Mouse (Mus musculus) adrenal gland, adult 8-10 months (tissue): ENCODE data around the gene Pax3. TPM values are rescaled to one million over a fixed set of nuclear protein-coding genes. Genes with fewer than 3 reads are reported as not detected.

Source experiments
- DNase-seq: peaks from one replicate; pipeline ENCODE4 v3.0.0; 2022
- total RNA-seq, 4 experiments: library from RNA; stranded (reverse); gene quantifications; 2 replicates each; pipeline ENCODE4 v1.2.4; 2022

Pax3 gene
- total RNA-seq, 4 experiments from 2014 or later, result not detected

DNA sequence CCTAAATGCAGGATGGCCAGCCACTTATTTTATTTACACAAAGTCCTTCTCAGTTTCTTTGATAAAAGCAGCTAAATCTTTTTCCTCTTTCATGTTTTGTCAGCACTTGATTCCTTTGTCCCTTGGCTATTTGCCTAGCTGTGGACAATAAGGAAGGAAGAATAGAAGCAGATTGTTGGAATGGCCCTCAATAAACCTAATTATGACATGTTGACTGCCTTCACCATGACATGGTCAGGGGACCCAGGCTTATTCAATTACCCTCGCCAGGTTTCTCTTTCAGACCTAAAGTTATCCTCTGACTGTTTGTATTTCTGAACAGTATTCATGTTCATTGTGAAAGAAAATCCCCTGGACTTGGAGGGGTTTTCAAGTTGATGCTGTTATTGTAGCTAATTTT lies 25.3 kb downstream of the Pax3 start:
- DNase-seq, result no peak

DNA sequence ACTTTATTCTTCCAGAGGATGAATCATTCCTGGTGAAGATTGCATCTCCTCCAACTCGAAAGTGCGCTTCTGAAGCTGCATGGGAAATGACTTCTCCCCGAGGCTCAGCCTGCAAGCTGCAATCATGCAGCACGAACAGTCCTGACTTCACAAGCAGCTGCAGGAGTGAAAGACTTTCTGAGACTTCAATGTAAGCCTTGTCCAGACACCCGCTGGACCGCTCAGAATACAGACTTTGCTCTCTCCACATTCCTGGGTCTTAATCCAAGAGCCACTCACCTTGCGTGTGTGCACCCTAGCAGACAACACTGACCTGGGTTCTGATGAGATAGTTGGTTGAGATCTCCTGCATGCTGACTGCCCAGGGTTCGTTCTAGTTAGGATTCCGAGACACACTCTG lies 26.2 kb downstream of the Pax3 start:
- DNase-seq, result no peak

DNA sequence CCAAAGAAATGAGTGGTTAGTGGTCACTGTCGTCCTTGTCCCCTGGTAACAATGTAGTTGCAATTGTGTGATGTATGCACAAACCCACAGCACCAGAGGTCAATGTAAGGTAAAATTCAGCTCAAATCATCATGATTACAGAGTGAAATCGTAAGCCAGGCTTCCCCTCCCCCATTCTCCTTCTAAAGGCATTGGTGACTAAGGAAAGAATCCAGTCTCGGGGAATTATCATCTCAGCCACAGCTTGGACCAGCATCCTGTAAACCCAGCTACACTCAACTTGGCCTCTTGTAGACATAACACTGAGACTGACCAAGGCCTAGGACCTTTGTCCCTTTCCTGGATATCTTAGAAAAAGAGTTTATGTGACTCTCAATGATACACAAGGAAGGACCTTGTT lies 28.1 kb downstream of the Pax3 start:
- no peak for DNase-seq

DNA sequence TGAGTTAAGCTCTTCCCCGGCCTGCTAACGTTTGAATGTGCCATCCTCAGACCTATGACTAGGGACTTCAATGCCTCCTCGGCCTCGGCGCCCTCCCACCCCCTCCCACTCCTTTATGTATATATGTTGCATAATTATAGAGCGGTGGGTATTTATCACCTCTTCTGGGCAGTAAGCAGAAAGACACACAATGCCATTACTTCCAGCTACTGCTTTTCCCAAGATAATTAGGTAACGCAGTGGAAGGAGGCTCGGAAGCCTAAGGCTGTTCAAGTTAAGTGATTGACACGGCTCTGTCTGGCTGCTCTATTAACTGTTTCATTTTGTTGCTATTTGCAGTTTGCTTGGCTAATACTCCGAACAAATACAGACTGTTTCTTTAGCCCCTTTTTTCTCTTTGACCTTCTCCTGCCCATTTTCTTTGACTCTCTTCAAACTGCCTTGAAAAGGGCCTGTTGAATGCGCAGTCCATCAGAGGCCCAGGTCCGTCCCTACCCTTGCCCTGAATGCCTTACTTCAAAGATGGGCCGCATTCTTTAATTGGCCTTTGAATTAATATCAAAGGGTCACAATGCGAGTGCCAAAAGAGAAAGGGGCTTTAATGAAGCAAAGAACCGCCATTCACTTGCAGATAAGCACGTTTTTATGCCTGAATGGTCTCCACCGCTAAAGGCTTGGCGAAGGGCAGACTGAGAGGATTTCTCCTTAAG lies 29.2 kb downstream of the Pax3 start:
- no peak for DNase-seq

DNA sequence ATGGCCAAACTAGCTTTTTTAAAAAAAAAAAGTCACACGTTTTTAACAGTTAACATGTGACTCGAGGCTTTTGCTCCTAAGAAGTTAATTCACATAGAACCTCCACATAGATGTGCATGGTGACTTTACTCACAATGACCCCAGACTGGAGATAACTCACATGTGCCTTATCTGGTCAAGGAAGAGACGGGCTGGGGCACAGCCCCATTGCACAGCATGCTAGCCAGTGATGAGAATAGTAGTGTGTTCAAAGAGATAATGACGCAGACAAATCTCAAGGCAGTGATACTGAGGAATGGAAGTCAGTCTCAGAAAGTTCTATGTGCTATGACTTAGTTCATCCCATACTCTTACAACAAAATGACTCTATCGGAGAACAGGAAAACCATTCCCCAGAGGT lies 35.2 kb downstream of the Pax3 start:
- no peak for DNase-seq

DNA sequence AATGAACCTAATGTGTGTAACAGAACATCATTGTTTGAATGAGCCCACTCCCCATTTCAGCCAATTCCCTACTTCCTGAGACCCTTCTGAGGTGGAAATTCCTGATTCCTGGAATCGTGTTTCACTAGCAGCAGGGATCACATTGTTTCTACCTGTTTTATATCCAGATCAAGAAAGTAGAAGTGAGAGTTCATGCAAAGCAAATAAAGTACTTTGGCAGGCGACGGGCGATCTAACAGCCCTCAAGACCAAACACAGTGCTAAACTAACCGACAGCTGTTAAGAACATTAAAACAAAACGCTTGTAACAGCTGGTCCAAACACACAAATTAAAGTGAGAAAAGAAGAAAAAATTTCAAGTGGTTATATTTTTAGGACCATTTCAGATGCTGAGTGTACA lies 39.0 kb downstream of the Pax3 start:
- DNase-seq, result no peak

DNA sequence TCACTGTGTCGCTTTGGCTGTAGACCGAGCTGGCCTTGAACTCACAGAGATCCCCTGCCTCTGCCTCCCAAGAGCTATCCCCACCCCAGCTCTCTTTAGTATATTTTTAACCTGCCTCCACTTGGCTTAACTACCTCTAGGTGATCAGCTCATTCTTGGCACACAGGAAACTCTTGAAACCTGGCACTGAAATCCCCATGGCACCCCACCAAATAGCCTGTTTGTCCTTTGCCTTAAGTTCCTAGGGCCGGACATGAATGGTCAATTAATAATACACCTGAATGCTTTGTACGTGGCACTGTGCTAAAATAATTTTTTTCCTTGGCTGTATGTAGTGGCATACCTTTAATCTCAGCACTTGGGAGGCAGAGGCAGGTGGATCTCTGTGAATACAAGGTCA lies 41.1 kb downstream of the Pax3 start:
- no peak for DNase-seq

DNA sequence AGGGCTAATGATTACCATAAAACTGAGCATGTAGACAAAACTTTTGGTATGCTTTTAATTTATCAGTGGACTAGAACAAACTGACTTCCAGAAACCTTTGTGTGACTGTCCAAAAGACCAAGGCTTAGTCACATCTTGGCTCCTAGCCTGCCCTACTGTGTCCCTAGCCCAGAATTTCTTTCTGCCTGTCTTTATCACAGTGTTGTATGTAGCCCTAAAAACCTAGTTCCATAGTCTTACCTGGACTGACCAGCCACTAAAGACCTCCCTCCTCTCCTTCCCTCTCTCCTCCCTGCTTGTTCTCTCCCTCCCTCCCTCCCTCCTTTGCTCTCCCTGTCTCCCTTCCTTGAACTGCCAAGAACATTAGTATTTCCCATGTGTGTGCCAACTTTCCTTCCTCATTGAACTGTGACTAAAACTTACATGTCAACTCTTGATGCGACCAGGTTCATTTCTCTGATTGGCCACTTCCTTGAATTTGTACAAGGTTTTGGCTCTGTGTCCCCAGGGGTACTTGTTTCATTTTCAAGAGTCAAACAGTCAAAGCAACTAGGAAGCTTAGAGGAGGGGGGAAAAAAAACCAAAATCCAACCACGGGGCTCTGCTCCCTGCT lies 48.8 kb downstream of the Pax3 start:
- no peak for DNase-seq

DNA sequence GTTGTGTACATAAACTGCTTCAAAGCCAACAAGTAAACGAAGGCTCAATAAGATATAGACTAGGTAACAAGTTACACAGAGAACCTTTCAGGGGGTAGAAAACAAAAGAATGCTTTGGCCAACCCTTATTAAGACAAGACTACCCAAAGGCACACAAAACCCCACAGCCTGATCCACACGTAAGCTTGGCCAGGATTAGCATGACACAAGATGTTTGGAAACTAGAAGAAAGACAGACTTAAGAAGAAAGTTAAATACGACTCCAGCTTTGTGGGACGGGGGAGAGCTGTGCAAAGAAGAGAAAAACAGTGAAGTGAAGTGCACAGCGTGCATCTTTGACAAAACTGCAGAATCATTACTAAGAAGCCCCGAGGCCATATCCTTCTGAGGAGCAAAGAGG lies 53.5 kb downstream of the Pax3 start:
- DNase-seq, result no peak

DNA sequence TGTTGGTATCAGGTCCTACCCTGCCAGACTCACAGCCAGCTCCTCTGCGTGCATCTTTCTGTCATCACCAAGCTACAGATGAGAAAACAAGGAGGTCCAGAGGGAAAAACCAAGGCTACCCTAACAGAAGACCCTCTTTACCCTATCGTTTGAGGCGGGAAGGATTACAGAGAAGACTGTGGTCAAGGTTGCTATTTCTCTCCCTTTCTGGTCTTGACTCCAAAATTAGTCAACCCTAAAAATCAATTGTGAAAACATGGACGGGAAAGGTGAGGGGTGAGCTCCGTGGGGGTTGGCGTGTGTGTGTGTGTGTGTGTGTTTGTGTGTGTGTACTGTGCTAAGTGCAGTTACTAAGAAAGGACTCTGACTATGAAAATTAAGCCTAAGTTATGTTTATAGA lies 54.0 kb downstream of the Pax3 start:
- no peak for DNase-seq

DNA sequence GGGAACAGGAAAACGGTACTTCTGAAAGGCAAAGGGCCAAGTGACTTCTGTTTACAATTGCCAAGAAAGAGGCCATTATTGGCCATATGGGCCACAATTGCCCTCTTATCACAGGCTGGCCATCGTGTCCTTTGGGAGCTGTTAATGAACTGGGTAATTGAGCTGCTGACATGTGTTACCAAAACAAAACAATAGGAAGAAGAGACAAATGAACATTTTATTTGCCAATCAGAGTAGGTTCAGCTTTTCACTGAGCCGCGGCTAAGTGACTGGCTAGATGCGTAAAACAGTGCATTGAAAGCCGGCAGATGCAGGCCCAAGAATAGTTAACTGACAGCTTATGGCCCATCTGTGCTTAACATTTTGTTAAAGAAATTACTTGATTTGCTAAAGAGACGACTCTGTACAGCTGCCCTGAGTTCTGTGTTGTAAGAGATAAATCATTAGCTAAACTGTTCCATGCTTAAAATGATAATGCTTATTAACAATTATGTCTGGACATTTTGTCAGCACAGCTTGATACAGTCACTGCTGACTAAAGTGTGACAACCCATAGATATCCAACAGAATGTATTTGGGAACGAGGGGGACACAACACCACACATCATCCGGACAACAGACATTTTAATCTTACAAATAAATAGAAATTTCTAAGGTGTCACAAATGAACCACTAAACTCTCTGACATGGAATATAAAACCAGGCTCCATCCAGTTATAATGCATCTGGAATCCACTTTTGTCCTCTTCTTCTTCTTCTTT lies 55.0 kb downstream of the Pax3 start:
- no peak for DNase-seq

DNA sequence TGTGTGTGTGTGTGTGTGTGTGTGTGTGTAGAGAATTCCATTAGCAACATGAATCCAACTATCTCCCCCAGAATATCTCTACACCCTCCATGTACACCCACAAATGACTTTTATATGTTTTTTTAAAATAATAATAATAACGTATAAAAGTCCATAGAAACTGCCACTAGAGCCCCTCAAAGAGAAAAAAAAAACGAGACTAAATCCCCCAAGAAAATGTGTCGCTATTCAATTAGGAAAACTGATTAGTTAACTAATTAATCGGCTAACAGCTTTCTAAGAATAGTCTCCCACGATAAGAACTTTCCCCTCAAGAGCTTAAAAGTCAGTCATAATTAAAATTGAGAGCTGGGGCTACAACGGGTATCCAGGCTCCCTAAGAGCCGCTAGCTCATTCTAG lies 55.6 kb downstream of the Pax3 start:
- no peak for DNase-seq

DNA sequence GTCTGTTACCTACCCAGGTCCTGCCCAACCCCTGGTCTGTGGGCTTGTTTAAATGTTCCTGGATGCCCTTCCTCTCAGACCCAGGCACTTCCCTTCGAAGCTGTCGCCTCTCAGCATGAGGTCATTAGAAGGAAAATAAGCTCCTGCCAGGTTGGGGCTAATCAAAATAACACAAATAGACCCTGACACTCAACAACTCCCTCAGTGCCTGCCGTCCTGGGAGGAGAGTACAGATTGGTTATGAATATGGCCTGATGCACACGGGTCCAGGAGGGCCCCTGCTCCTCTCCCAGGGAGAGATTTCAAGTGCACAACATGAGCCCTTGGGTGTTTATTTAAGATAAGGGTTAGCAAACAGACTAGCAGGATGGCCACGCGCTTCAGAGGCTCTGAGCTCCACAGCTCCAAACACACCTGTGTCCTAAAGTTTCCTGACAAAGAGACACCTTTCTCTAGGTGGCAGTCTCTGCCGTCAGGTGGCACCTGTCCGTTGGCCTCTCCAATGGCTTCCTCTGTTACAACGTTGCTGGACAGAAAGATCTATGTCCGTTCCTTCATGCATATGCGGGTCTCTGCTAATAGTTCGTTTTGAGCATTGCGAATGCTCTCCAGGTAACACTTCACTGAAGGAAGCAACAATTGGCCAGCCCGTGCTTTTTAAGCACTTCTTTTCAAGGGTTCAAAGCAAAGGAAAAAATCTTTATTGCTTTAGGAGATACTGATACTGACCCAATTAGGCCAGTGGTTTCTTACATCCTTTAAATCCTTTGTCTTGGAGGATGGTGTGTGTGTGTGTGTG lies 56.2 kb downstream of the Pax3 start:
- no peak for DNase-seq

DNA sequence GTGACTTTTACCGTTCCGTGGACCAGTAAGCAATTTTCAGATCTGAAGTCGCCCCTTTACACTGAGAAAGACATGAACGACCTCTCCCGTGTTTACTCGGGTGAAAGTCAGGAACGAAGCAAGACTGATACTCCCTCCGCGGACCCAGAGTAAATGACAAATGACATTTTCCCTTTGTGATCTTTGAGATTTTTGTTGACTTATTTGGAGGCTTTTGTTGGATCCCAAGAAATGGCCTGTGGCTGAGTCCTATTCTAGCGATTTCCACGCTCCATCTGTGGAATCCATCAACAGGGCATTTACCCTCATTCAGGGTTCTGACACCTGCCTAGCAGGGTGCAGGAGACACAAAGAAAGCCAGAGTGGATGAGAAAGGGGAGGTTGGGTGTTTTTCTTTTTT lies 57.6 kb downstream of the Pax3 start:
- DNase-seq, result no peak

DNA sequence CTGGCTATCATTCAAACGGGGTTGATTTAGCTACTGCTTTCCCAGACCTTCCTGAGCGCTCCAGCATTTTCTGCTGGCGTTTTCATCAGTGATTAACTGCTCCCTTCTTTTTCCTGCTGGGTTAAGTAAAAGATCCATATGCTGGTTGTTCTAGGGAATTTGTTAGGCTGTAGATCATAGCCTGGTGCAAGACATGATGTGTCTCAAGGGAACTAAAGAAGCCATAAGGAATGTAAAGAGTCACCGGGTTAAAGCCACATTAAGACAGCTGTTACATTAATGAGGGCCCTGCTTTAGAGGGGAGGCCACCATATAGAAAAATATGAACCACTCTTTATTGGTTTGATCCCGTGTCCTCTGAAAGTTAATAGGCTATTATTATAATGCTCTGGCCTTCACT lies 67.7 kb downstream of the Pax3 start:
- no peak for DNase-seq

DNA sequence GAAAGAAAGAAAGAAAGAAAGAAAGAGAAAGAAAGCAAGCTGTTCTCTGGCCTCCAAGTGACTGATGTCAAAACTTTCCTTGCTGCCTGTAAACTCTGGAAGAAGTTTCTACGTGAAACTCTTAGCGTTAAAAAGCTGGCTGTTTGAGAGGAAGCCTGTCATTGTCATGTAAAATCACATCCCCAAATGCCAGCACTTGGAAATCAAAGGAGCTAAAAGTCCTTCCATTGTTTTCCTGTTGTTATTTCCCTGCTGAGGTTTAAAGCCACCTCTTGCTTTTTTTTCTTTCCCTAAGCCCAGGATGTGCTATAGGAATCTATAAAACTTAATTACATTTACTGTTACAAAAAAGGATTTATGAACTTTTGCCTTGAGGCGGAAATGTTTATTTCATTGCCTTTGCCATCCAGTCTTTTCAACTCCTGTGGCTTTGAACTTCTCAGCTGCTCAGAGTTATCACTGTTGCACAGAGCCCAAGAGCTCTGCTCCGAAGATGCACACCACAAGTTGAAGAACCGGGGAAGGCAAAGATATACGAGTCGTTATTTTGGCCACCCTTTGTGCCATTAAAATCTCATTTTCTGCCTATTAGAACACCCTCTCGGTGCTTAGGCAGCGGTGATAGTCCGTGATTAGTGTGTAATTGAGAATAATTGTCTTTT lies 76.9 kb downstream of the Pax3 start:
- no peak for DNase-seq

DNA sequence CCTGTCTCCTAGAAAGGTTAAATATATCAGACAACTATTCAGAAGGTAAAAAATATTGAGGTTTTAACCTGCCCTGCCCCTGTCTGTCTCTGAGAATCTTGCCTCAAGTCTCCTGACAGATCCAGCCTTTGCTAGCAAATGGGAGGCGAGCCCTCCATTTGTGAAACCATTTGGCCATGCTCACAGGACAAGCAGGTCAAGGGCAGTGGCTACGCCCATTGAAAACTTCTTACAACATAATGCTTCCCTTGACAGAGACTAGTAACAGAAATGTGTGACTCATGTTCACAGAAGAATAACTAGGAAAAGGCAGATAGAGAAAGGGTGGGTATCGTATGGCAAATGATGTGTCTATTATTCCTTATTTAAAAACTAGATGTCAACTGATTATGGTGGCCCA lies 80.9 kb downstream of the Pax3 start:
- DNase-seq, result peak; percentile 32

DNA sequence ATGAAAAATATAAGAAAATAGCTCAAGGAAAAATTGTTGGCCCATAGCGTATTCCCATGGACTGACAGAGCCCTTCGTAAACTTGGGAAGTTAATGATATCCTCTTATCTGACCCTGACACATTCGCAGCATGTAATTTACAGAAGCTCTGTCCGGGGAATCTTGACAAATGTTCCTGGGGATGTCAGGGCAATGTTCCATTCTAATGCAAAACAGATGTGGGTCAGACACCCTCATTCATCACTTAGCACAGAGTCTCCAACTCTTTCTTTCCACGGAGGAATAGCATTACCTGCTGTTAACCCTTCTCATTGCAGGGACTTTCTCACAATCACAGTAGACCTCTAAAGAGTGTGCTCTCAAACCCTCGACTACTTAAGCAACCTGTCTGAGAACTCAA lies 86.6 kb downstream of the Pax3 start:
- DNase-seq, result no peak

DNA sequence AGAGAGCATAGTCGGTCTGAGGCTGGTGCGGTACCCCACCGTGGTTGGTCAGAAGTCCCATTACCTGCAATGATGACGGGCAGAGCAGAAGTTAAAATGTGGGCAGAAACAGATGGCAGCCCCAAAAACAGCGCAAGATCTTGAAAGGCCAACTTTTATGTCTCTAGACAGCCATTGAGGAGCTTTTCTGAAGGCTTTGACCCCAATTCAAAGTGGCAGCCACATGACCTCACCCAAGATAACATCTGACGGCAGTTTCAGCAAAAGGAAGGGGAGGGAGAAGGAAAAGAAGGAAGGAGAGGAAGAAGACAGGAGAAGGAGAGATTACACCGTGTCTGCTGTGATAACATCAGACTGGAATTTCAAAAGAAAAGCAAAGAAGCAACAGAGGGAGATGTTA lies 93.4 kb downstream of the Pax3 start:
- no peak for DNase-seq

DNA sequence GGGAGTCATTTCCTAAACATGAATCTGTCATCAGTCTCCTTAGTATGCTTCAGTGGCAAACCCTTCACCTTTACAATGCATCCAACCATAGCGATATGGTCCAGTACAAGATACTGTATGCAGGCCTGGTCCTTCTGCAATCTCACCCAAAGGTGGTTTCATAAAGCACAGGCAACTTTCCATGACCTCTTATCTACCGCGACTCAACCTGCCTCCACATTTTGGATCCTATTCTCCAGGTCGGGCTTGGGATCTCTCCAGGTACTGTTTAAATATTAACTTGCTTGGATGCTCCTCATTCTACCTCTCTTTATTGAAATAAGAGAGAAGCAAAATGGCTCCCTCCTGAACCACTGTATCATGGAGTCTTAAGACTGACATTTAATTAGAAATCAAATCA lies 103.3 kb downstream of the Pax3 start:
- DNase-seq, result no peak

DNA sequence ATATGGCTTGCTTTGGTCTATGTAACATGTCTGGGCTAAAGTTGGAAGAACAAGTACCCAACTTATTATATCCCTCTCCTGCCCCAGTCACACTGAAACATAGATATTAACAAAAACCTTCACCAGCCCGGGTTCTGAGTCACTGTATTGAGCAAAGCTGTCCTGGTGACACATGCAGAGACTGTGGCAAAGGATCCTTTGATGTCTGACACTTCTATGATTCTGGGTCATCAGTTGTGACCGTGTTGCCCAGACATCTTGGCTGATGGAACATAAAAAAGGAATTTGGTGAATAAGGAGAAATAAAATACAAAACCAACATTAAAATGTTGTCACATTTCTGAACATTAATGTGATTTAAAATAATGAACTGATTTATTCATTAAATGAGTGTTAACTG lies 108.3 kb downstream of the Pax3 start:
- peak; percentile 32 for DNase-seq

DNA sequence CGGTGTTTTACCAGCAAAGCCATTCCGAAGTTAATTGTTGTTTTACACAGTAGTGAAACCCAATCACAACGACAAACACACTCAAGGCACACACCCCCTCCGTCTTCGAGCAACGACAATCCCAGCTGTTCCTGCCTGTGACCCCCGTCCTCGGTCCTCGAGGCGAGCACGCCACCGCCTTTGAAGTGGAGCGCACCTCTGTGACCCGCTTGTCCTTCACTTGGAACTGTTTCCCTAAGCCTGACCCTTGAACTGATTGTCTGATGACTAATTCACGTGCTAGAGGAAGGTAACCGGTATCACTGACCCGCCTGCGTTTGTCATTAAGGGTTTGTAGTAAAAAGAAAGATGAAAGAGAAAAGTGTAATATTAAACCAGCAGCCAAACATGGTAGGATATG lies 115.2 kb downstream of the Pax3 start:
- no peak for DNase-seq

DNA sequence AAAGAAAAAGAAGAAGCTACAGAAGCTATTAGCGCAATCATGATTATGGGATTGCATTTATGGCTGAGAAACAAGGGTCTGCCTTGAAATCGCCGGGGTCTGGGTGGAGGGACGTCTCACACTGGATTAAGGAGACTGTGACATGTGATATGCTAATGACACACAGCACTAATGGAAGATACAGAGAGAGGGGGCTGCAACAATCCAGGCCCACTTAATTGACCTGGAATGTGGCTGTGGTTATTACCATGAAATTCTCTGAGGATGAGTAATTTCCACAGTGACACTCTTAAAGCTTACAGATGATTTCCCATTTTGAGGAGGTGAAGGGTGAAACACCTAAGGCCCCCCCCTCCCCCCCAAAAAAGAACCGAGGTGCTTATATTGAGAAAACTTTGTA lies 136.1 kb downstream of the Pax3 start:
- DNase-seq, result no peak
